Mouse (Mus musculus) ES-Bruce4 (cell line): ENCODE data around the gene Plk3.

ENCODE experiments used
- CTCF ChIP-seq: IDR thresholded peaks from one replicate; pipeline ENCODE4 v1.8.1; 2011; ENCODE audit warnings: low read depth, low read length
- EP300 ChIP-seq: IDR thresholded peaks from 2 replicates; pipeline ENCODE4 v1.6.1; 2011; ENCODE audit warnings: low read depth, low read length; ENCODE audit not compliant: insufficient read depth
- POLR2A ChIP-seq: IDR thresholded peaks from one replicate; pipeline ENCODE4 v1.8.1; 2011; ENCODE audit warnings: low read length; ENCODE audit not compliant: insufficient read depth

DNA sequence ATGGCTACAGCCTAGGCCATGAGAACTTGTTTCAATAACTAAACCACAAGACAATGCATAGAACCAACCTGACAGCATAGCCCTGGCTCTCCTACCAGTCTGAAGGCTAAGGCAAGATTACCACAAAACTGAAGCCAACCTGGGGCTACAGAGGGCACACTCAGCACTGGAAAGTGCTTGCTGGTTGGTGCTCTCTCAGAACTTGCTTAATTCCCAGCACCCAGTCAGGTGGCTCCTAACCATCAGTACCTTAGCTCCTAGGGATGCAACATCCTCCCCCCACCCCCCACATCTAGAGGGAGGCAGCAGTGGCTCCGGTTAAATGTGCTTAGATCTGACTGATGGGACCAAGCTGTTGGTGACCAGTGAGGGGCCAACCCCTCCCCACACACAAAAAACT lies 17.7 kb upstream of the Plk3 start:
- no peak for TF ChIP-seq CTCF
- TF ChIP-seq POLR2A: no peak
- no peak for TF ChIP-seq EP300
